In the genomic region with DNA sequence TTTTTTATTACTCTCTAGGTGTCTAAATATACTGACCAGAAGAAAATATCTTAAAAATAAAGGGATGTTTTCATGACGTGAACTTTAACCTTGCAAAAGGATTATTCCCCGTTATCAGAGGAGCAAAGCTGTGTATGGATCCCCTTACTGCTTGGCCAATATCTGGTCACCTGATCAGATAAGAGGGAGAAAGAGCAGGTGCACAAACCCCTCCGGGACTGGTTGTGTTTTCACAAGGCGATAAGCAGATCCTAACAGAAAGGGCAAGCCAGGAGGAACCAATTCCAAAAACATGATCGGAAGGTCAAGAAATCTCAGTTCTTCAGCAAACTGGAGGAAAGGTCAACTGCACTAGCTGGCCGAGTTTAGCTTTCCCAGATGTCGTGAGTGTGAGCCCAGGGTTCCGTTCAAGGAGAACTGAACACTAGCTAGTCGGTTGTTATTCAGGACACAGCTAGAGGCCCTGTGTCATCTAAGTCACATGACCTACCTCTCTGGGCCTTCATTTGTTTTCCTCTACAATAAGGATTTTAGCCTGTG, we compare ENCODE assay signal across 15 mouse cellular contexts. TPM values are rescaled to one million over a fixed set of nuclear protein-coding genes. Genes with fewer than 3 reads are reported as not detected.
DNase-seq lines count a peak whose midpoint lies in the region; ATAC-seq and TF ChIP-seq lines count a peak whose summit lies in the region.
"Had no signal": no experiment of that assay in that cellular context is flagged by ENCODE, and none has a peak within 500 bp of the region (broad histone marks: within the 10 kb centered on the region; RNA-seq: fewer than 3 reads in every experiment).

No protein-coding gene starts in this region.

- H3K9me3 ChIP-seq in intestine, embryonic 16.5 days (ENCODE audit: control insufficient read depth, low read length), result no peaks in the 10 kb centered on the region
- no peaks in the 10 kb centered on the region for H3K9me3 ChIP-seq in stomach, postnatal 0 days (ENCODE audit: control insufficient read depth, low read length)
- H3K9me3 ChIP-seq: limb, embryonic 15.5 days had no signal

- no peak overlapping the region for H3K27ac ChIP-seq in intestine, embryonic 16.5 days (ENCODE audit: low read length)
- H3K27ac ChIP-seq in stomach, postnatal 0 days (replicated peaks), result no peak overlapping the region
- H3K27ac ChIP-seq: limb, embryonic 15.5 days had no signal

- H3K4me2 ChIP-seq in intestine, embryonic 16.5 days (ENCODE audit: low read depth, low read length), result no peak overlapping the region
- H3K4me2 ChIP-seq in stomach, postnatal 0 days (replicated peaks; ENCODE audit: low read depth), result no peak overlapping the region
- H3K4me2 ChIP-seq: limb, embryonic 15.5 days had no signal

- peak; percentile 17 for DNase-seq in kidney, adult 18-20 months
- no peak for DNase-seq in kidney, adult 11 months
- DNase-seq in adrenal gland, postnatal 14 days, result peak; percentile 34
- peak; percentile 43 for DNase-seq in heart, adult 9 months (ENCODE audit: low spot score in 2 of 2)
- no peak for DNase-seq in cerebellum, adult 11-12 months
- no peak for DNase-seq in stomach, postnatal 0 days (ENCODE audit: low spot score)

- H3K4me1 ChIP-seq in intestine, embryonic 16.5 days (ENCODE audit: control insufficient read depth, insufficient read depth, low read length), result peaks cover 3% of the 10 kb centered on the region; the same call in 1 of the 2 replicates
- no peaks in the 10 kb centered on the region for H3K4me1 ChIP-seq in stomach, postnatal 0 days (replicated peaks; ENCODE audit: control insufficient read depth, insufficient read depth)
- H3K4me1 ChIP-seq: limb, embryonic 15.5 days had no signal

- no peak overlapping the region for H3K9ac ChIP-seq in intestine, embryonic 16.5 days (ENCODE audit: low read depth, low read length)
- no peak overlapping the region for H3K9ac ChIP-seq in stomach, postnatal 0 days (ENCODE audit: low read length)
- H3K9ac ChIP-seq: limb, embryonic 15.5 days had no signal

- TF ChIP-seq EP300 in stomach, postnatal 0 days (optimal IDR thresholded peaks at IDR 0.05), result no peak

- H3K4me3 ChIP-seq in intestine, embryonic 16.5 days (ENCODE audit: low read length), result no peak overlapping the region
- no peak overlapping the region for H3K4me3 ChIP-seq in stomach, postnatal 0 days (ENCODE audit: low read depth, low read length)
- H3K4me3 ChIP-seq: limb, embryonic 15.5 days had no signal

- TF ChIP-seq CTCF in stomach, postnatal 0 days (IDR thresholded peaks at IDR 0.05; ENCODE audit: low read depth), result no peak

- WGBS in intestine, embryonic 16.5 days, result 50% methylated on average over 9 of the region's 9 CpGs
- WGBS in stomach, postnatal 0 days, result 46% methylated on average over 9 of the region's 9 CpGs

- H3K36me3 ChIP-seq in intestine, embryonic 16.5 days (ENCODE audit: control insufficient read depth, insufficient read depth, low read length), result no peaks in the 10 kb centered on the region
- no peaks in the 10 kb centered on the region for H3K36me3 ChIP-seq in stomach, postnatal 0 days (ENCODE audit: control insufficient read depth, insufficient read depth, low read length)
- H3K36me3 ChIP-seq: limb, embryonic 15.5 days had no signal

- H3K27me3 ChIP-seq in intestine, embryonic 16.5 days (replicated peaks; ENCODE audit: control insufficient read depth, insufficient read depth, low read length), result no peaks in the 10 kb centered on the region
- no peaks in the 10 kb centered on the region for H3K27me3 ChIP-seq in stomach, postnatal 0 days (ENCODE audit: control insufficient read depth, insufficient read depth, low read length)
- H3K27me3 ChIP-seq: limb, embryonic 15.5 days had no signal

- peak; percentile 73 for ATAC-seq in intestine, embryonic 16.5 days
- ATAC-seq in stomach, postnatal 0 days (ENCODE audit: low FRiP score, low TSS enrichment), result no peak
- ATAC-seq: midbrain, embryonic 16.5 days had no signal

RNA-seq across cellular contexts. Expression of gene Slc22a2, which starts 11.9 kb away (rescaled TPM):
- 0.78 and 1.4 TPM in 2 replicates for total RNA-seq in adrenal gland, postnatal 14 days (2021)
- polyA plus RNA-seq in intestine, embryonic 16.5 days (2015; fragmentation: Nextera tagmentation; extraction: Ambion mirVana), result not detected in 2 replicates
- polyA plus RNA-seq in stomach, postnatal 0 days (2015; fragmentation: Nextera tagmentation; extraction: Ambion mirVana), result not detected in 2 replicates
- total RNA-seq: CH12.LX; megakaryocyte, adult 5-6 weeks had no signal
- polyA plus RNA-seq: forebrain, embryonic 11.5 days; hindbrain, embryonic 11.5 days; limb, embryonic 15.5 days; neural tube, embryonic 11.5 days; testis, adult 2 months had no signal

Comparison
In these comparisons a context has a peak if more than half of its experiments do, and no peak if none do; other contexts are left out.
1. DNase-seq: peak in kidney, adult 18-20 months (single experiment), adrenal gland, postnatal 14 days (single experiment) and heart, adult 9 months (2 of 2); none in kidney, adult 11 months (single experiment), cerebellum, adult 11-12 months (single experiment) and stomach, postnatal 0 days (single experiment).